Mouse (Mus musculus) midbrain, embryonic 10.5 days (tissue): ENCODE measurements around the gene Gcsam. TPM values are rescaled to one million over a fixed set of nuclear protein-coding genes. Genes with fewer than 3 reads are reported as not detected.

Source experiments
- DNase-seq: peaks from one replicate; pipeline ENCODE4 v3.0.0-alpha.2; 2017; ENCODE audit warnings: low spot score
- H3K27ac ChIP-seq: fragments of 300-500 bp; sonication (generic); replicated peaks from 2 replicates; pipeline ENCODE4 v1.5.1; 2016; ENCODE audit warnings: mild to moderate bottlenecking
- H3K27me3 ChIP-seq: fragments of 300-500 bp; sonication (generic); 2 replicates; pipeline ENCODE4 v1.6.1; 2016; ENCODE audit warnings: low read depth, mild to moderate bottlenecking; ENCODE audit not compliant: poor library complexity, severe bottlenecking
- H3K36me3 ChIP-seq: fragments of 300-500 bp; sonication (generic); 2 replicates; pipeline ENCODE4 v1.6.1; 2016; ENCODE audit warnings: mild to moderate bottlenecking, moderate library complexity
- H3K4me1 ChIP-seq: fragments of 300-500 bp; sonication (generic); 2 replicates; pipeline ENCODE4 v1.6.1; 2016
- H3K4me3 ChIP-seq: fragments of 300-500 bp; sonication (generic); 2 replicates; pipeline ENCODE4 v1.5.1; 2016; ENCODE audit warnings: mild to moderate bottlenecking, moderate library complexity
- H3K9me3 ChIP-seq: fragments of 300-500 bp; sonication (generic); replicated peaks from 2 replicates; pipeline ENCODE4 v1.6.1; 2016; ENCODE audit warnings: mild to moderate bottlenecking
- WGBS: fragments of 180-500 bp; shearing (Covaris S2); methylation state at CpG from one replicate; pipeline ENCODE4 v1.1.7; 2016; 5-methylcytosine and 5-hydroxymethylcytosine counted together
- polyA plus RNA-seq: library from polyadenylated mRNA; unstranded; fragments of >200 nt; fragmentation: Nextera tagmentation; extraction: Ambion mirVana; gene quantifications from 2 replicates; pipeline ENCODE4 v1.2.1, GENCODE M21; 2016

The Gcsam gene
- polyA plus RNA-seq, 1 experiment from 2014 or later: 0.06 TPM

DNA sequence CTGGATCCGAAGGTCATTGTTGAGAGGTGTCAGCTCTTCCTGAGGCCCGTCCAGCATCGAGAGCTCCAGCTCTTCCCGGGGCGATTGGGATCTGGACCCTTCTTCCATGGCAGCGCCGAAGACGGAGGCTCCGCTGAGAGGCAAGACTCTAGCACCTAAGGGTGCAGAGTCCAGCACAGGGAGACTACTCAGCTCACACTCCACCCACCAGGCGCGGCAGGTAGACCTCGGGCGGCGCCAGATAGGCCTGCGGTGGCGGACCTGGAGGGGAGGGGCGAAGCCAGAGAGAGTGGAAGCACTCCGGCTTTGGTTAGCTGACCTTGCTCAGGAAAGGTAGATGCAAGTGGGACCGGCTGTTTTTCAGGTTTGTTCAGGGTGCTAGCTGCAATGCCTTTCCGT is 43.8 kb downstream of the Gcsam start, which contains the start of gene BC016579:
Gene BC016579, minus strand, starts transcription at position 135 of the 399 bp plus-strand sequence.
- 4% methylated on average over 20 of the region's 20 CpGs for WGBS
- no peak for DNase-seq
- H3K36me3 ChIP-seq: no peaks in the 10 kb centered on the region
- H3K4me1 ChIP-seq: peaks cover 13% of the 10 kb centered on the region
- no peak within 1 kb of the TSS for H3K27ac ChIP-seq
- H3K4me3 ChIP-seq: peak within 1 kb of the TSS; percentile 46
- H3K9me3 ChIP-seq: no peaks in the 10 kb centered on the region
- peaks cover 35% of the 10 kb centered on the region for H3K27me3 ChIP-seq

DNA sequence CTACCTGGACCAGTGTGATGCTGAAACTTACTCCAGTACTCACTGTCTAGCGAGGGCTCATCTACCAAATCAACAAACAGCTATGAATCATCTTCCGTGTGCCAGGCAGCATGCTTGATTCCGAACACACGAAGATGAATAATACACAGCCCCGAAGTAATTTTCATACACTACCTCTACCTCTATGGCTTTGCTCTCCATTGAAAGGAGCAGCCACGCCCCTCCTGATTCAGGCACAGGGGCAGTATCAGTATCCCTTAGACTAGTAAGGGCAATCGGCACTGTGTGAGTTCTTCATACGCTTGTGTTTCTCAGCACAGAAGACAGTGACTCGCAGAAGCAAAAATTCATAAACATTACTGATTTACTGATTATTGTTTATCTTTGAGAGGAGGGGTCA is 44.3 kb downstream of the Gcsam start:
- Histone ChIP-seq H3K9me3 (no peaks in the 10 kb centered on the region), H3K4me3 (peak overlapping the region; percentile 46; the same call in 1 of the 2 replicates), H3K36me3 (no peaks in the 10 kb centered on the region), H3K4me1 (peaks cover 13% of the 10 kb centered on the region), H3K27me3 (peaks cover 35% of the 10 kb centered on the region), H3K27ac (no peak overlapping the region)
- no peak for DNase-seq
- WGBS: 56% methylated on average over 9 of the region's 9 CpGs

DNA sequence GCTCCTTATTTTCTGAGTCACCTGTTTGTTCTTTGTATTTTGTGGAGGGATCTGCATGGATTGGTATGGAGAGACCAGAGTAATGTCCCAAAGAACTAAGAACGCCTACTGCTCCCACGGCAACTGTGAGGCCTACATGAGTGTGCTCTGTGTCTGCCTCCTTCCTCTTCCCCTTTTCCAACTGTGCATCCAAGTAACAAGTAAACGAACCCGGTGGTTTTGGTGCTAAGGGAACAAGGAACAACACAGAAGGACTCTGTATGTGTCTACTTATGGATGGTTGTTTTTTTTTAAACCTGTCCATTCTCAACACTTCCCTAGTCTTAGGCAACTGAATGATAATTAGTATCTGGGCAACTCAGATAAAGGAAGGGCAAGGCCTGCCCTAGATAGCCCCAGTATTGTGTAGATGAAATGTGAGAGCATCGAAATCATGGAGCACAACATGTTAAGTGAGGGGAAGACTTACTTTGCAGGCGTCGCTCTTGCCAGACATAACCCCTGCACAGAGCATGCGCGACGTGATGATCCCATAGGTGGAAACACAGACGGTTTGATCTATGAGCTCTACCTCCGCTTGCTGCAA is 47.5 kb downstream of the Gcsam start:
- no peak overlapping the region for H3K27ac ChIP-seq
- 93% methylated on average over 12 of the region's 12 CpGs for whole genome bisulfite sequencing
- no peaks in the 10 kb centered on the region for H3K9me3 ChIP-seq
- no peaks in the 10 kb centered on the region for H3K36me3 ChIP-seq
- no peak for DNase-seq
- H3K4me3 ChIP-seq: no peak overlapping the region
- peaks cover 32% of the 10 kb centered on the region for H3K27me3 ChIP-seq
- H3K4me1 ChIP-seq: peaks cover 13% of the 10 kb centered on the region

DNA sequence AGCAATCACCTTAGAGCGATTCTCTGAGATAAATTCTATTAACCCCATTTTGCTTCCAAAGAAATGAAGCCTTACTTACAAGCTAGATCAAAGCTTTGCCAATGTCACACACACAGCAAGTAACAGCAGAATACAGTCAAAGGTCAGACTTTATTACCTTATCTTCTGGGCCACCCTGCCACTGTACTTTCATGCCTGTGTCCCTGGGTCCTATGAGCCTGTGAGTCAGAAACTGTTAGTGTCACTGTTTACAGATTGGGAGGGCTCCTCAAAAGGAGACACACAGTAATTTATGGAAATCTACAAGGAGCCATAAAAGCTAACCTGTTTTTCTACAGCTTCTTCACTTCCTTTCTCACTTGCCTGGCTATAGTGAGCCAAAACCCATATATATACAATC is 48.1 kb downstream of the Gcsam start:
- no peak for DNase-seq
- Histone ChIP-seq H3K4me3 (no peak overlapping the region), H3K4me1 (peaks cover 11% of the 10 kb centered on the region), H3K36me3 (no peaks in the 10 kb centered on the region), H3K27me3 (peaks cover 26% of the 10 kb centered on the region), H3K9me3 (no peaks in the 10 kb centered on the region), H3K27ac (no peak overlapping the region)
- WGBS: 97% methylated on average over 1 of the region's 1 CpGs

DNA sequence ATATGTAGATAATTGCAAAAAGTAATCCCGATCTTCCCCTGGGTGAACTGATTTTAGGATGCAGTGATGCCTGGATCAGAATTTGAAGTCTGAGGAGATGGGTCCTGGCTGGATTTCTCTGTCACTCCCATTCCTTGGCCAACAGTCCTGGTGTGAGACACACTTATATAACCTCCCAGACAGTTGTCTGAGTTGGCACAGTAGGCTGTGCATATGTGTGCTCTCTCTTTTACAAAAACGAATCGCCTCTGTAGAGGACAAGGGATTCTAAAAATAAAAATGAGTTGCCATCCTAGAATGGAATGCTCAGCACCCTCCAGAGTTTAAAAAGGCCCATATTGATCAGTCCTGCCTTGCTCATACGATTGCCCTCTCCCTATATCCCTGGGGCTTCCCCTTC is 49.4 kb downstream of the Gcsam start:
- no peak for DNase-seq
- Histone ChIP-seq H3K36me3 (no peaks in the 10 kb centered on the region), H3K27me3 (peaks cover 13% of the 10 kb centered on the region), H3K27ac (no peak overlapping the region), H3K9me3 (no peaks in the 10 kb centered on the region), H3K4me3 (no peak overlapping the region), H3K4me1 (no peaks in the 10 kb centered on the region)
- WGBS: 90% methylated on average over 4 of the region's 4 CpGs

DNA sequence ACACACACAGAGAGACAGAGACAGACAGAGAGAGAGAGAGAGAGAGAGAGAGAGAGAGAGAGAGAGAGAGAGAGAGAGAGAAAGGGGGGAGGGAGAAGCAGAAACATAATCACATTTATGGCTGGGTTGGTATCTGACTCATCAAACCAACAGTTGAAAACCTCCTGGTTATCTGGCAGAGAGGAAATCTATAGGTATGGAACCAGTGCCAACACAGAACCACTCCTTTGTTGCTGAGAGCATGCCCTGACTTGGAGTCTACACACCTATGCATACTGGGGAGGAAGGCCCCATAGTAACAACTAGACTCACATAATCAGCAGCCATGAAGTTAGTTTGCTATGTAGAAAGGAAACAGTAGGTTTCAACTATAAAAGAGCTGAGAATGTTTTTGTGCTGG is 52.2 kb downstream of the Gcsam start:
- Histone ChIP-seq H3K27me3 (no peaks in the 10 kb centered on the region), H3K9me3 (no peaks in the 10 kb centered on the region), H3K4me1 (no peaks in the 10 kb centered on the region), H3K27ac (no peak overlapping the region), H3K36me3 (no peaks in the 10 kb centered on the region), H3K4me3 (no peak overlapping the region)
- DNase-seq: no peak

DNA sequence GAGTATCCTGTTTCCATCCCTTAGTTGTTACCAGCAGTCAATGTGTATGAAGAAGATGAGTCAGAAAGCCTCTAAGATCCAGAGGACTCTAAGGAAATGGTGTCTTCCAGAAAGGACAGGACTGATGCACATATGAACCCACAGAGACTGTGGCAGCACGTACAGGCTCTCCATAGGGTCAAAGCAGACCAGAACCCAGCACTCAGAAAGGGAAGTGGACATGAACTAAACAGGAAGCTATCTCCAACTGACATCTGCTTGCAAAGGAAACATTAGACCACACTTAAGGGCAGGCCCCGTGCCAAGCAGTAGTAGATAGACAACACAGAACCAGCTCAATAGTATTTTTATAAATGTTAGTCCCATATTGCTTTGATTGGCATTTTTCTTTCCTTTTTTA is 56.0 kb downstream of the Gcsam start:
- Histone ChIP-seq H3K9me3 (no peaks in the 10 kb centered on the region), H3K27me3 (no peaks in the 10 kb centered on the region), H3K4me3 (no peak overlapping the region), H3K27ac (no peak overlapping the region), H3K4me1 (no peaks in the 10 kb centered on the region), H3K36me3 (no peaks in the 10 kb centered on the region)
- WGBS: 84% methylated on average over 2 of the region's 2 CpGs
- DNase-seq: no peak

DNA sequence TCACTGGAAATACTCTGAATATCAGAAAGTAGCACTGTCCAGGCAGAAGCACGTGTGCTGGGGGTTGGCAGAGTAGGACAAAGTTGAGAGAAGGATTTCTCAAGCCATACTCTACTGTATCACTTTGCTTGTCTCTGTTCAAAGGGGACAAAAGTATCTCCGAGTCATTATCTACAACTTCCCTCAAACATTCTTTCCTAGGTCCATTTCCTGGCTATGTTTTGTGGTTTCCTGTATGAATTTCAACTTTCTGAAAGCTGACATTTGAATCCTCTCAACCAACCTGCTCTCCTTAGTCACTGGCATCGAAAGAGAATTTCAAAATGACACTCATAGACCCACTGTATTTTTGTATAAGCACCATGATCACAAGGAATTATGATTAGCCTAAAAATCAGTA is 58.0 kb downstream of the Gcsam start:
- no peak overlapping the region for H3K27ac ChIP-seq
- 71% methylated on average over 3 of the region's 3 CpGs for WGBS

DNA sequence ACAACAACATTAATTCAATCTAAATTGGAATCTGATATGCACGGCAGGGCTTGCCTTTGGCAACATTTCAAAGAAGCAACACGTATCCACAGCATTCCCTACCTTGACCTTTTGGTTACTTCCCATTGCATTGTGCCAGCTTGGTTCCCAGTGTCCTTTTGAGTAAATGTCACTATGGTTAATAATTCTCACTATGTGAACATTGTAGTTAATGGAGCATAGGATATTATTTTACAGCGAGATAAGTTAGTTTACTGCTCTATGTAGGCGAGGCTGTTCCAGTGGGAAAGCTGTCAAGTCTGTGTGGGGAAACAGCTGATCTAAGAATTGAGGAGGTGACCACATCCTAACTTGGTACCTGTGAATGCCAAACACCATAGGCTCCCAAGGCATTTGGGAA is 59.8 kb downstream of the Gcsam start:
- Histone ChIP-seq H3K27ac (no peak overlapping the region), H3K36me3 (no peaks in the 10 kb centered on the region), H3K4me1 (no peaks in the 10 kb centered on the region), H3K4me3 (no peak overlapping the region), H3K9me3 (no peaks in the 10 kb centered on the region), H3K27me3 (no peaks in the 10 kb centered on the region)
- WGBS: 90% methylated on average over 4 of the region's 4 CpGs
- no peak for DNase-seq

More for the DNA sequence above, 58.0 kb downstream of the Gcsam start:
- H3K27me3 ChIP-seq: no peaks in the 10 kb centered on the region
- H3K9me3 ChIP-seq: no peaks in the 10 kb centered on the region
- H3K36me3 ChIP-seq: no peaks in the 10 kb centered on the region
- H3K4me1 ChIP-seq: no peaks in the 10 kb centered on the region
- no peak overlapping the region for H3K4me3 ChIP-seq
- no peak for DNase-seq

Other genes with a start within 250 kb of the Gcsam start
- 16.5 and 30.8 TPM in 2 replicates for gene Cd200, start 201.3 kb upstream of the Gcsam start, polyA plus RNA-seq
- not detected in 2 replicates for gene Gm609, start 117.4 kb upstream of the Gcsam start, polyA plus RNA-seq
- not detected in 2 replicates for gene Gm17783, start 78.3 kb upstream of the Gcsam start, polyA plus RNA-seq
- not detected in 2 replicates for gene Slc9c1, start 75.1 kb upstream of the Gcsam start, polyA plus RNA-seq
- gene BC016579, start 43.7 kb downstream of the Gcsam start, polyA plus RNA-seq: 0.09 and 0.10 TPM in 2 replicates
- 0.29 and 0.31 TPM in 2 replicates for gene Tmprss7, start 83.3 kb downstream of the Gcsam start, polyA plus RNA-seq
- 145 and 248 TPM in 2 replicates for gene Tagln3, start 114.2 kb downstream of the Gcsam start, polyA plus RNA-seq
- gene Abhd10, start 132.6 kb downstream of the Gcsam start, polyA plus RNA-seq: 46.9 and 50.1 TPM in 2 replicates